Mouse (Mus musculus): Measurements from ENCODE around the gene Atp5d.

Atp5d gene

DNA sequence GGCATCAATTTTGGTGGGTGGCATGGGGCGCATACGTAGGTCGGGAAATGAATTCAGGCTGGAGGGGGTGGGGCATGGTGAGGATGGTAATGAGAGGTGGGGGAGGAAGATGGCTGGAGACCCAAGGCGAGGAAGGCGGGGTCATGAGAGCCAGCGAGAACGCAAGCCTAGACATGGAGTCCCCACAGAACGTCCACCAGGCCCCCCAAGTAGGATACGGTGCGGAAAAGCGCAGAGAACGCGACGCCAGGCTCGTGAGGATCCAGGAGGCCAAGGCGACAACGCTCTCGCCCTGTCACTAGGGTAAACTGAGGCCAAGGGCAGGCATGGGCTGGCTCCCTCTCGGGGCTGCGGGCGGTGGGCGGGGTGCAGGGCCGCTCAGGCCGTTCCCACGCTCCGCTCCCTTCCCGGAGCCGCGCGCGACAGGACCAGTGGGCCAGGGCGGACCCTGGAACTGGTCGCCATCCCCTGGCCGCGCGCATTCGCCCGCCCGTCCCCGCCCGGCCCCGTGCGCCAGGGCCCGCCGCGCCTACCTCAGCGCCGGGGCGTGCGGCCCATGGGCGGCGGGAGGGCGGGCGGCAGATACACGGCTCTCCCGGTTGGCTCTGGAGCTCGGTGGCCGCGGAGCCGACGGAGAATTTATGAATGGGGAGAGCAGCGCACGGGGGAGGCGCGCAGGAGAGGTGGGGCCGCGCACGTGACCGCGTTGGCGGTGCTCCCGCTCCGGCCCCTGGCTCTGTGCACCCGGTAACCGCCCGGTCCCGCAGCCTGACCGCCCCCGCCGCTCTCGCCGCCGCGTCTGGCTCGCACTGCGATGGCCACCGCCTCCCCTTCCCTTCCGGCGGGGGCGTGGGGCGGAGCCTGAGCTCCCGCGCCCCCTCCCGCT lies at the start of gene Atp5d:
Gene Atp5d, plus strand, starts transcription at position 80 of the 886 bp plus-strand sequence.
- DNase-seq (ENCODE audit: low spot score), result peak; percentile 73

GRCm38 (mm10) chr10:80089146-80089545 lies 49.3 kb upstream of the Atp5d start:
- DNase-seq (ENCODE audit: low spot score), result peak; percentile 41

GRCm38 (mm10) chr10:80091527-80091926 lies 46.9 kb upstream of the Atp5d start:
- no peak for DNase-seq (ENCODE audit: low spot score)

DNA sequence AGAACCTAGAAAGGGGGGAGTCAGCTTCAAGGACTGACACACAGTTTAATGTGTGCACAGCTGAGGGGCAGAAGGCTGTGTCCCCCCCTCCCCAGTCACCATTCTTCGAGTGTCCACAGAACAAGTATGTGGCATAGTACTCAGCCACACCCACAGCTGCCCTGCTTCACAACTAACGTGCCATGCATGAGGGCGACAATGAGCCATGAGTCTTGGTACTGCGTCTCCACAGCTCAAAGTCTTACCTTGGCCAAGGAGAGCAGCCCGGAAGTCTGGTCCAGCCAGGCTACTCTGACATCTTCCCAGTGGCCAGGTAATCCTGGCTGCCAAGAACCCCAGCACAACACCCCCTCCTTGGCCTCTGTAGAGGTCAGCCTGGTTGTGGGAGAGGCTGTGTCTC lies 45.7 kb upstream of the Atp5d start:
- DNase-seq (ENCODE audit: low spot score), result no peak

DNA sequence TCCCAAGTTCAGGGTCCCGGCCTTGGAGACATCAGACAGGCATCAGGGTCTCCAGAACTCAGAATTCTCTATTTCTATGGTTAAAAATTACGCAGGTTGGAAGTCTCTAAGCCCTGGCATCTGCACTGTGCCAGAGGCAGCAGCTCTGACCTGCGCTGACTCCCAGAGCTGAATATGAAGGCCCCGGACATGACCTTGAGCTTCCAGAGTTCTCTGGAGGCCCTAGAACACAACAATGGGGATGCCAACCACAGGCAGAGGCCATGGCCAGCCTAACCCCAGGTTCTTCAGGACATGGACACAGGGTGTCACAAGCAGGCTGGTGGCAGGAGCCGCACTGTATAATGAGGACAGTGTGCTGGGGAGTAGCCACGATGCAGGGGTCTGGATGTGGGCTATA lies 44.3 kb upstream of the Atp5d start:
- no peak for DNase-seq (ENCODE audit: low spot score)

DNA sequence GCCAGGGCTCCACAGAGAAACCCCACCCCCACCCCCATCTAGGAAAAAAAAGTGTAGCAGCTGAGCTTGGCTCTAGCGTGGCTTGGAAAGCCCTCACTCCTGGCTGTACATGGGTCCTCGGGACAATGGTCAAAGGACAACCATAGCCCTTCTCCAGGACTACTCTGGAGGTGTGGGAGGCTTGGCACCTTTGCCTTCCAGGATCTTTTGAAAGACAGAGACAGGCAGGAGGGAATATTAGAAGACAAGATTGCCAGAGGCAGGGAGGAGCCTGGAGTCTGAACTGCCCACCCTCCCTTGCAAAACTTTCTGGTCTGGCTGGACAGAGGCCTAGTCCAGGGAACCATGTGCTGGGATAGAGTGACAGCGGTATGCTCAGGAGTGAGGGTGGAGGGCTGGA lies 43.7 kb upstream of the Atp5d start:
- DNase-seq (ENCODE audit: low spot score), result no peak

GRCm38 (mm10) chr10:80095547-80095946 lies 42.9 kb upstream of the Atp5d start:
- DNase-seq (ENCODE audit: low spot score), result no peak

GRCm38 (mm10) chr10:80097275-80097674 lies 41.2 kb upstream of the Atp5d start:
- DNase-seq (ENCODE audit: low spot score), result peak; percentile 61

GRCm38 (mm10) chr10:80098630-80099029 lies 39.8 kb upstream of the Atp5d start:
- DNase-seq (ENCODE audit: low spot score), result no peak

DNA sequence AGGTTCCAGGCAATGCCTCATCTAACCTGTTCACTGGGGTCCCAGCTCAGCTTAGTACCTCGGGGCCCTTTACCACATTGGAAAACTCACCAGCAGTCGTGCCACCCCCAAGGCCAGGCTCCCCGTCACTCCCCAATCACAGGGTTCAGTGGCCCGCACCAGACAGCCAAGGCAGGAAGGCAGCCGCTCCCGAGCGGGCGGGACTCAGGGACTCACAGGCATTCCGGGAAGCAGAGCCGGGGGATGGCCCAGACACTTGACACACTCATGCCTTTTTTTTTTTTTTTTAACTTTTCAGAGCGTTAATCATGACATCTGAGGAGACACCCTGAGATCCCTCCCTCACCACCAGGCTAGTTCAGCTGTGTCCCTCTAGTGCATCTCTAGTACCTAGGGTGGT lies 37.5 kb upstream of the Atp5d start:
- DNase-seq (ENCODE audit: low spot score), result no peak

- DNase-seq (ENCODE audit: low spot score), result peak; percentile 84
Measured at GRCm38 (mm10) chr10:80102216-80102915, 36.1 kb upstream of the Atp5d start.

- no peak for DNase-seq (ENCODE audit: low spot score)
Measured at GRCm38 (mm10) chr10:80103032-80103431, 35.4 kb upstream of the Atp5d start.

- no peak for DNase-seq (ENCODE audit: low spot score)
Measured at GRCm38 (mm10) chr10:80104181-80104580, 34.3 kb upstream of the Atp5d start.

- DNase-seq (ENCODE audit: low spot score), result no peak
Measured at GRCm38 (mm10) chr10:80105460-80105859, 33.0 kb upstream of the Atp5d start, which contains the start of gene Sbno2. TSS of gene Sbno2 (minus strand) at chr10:80105571.

- no peak for DNase-seq (ENCODE audit: low spot score)
Measured at GRCm38 (mm10) chr10:80105926-80106325, 32.5 kb upstream of the Atp5d start.

- no peak for DNase-seq (ENCODE audit: low spot score)
Measured at GRCm38 (mm10) chr10:80107678-80108077, 30.8 kb upstream of the Atp5d start.

DNA sequence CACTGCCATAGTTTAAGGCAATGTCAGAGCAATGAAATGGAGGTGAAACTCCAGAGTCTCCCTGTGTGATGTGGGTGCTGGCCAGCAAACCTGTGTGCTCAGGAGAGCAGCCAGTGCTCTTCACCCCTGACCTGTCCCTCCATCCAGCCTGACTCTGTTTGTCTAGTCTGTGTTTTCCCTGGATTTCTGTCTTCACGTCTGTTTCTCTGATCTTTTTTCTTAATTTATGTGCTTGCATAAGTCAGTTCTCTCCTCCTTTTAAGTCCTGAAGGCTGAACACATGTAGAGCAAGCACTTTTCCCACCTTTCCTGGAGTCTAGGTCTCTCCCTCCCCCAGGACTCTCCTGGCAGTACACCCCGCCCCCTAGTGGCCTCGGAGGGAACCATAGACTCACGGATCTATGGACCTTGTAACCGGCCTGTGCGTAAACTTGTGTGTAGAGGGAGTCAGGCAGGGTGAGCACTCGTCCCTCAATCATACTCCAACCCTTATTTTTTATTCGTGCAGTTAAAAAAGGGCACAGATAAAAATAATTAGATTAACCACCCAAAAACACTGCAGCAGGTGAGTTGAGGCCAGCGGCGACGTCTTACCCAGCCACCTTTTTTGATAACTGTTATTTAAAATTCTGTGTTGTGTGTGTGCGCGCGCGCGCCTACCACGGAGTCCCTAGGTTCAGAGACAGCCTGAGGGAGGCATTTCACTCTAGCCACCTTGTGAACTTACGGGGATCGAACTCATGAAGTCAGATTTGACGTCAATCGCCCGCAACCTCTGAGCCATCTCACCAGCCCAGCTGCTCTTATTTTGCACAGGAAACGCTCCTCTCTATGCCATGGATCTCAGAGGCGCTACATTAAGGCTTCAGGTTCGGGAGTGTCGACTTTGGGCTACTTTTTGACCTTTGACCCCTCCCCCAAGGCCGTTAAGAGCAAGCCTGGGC lies 23.8 kb upstream of the Atp5d start:
- DNase-seq (ENCODE audit: low spot score), result peak; percentile 93

- DNase-seq (ENCODE audit: low spot score), result peak; percentile 100
Measured at GRCm38 (mm10) chr10:80115290-80115943, 23.0 kb upstream of the Atp5d start, which contains the start of gene Stk11. TSS of gene Stk11 (plus strand) at chr10:80115803.

- DNase-seq (ENCODE audit: low spot score), result no peak
Measured at GRCm38 (mm10) chr10:80115944-80116335, 22.5 kb upstream of the Atp5d start.

DNA sequence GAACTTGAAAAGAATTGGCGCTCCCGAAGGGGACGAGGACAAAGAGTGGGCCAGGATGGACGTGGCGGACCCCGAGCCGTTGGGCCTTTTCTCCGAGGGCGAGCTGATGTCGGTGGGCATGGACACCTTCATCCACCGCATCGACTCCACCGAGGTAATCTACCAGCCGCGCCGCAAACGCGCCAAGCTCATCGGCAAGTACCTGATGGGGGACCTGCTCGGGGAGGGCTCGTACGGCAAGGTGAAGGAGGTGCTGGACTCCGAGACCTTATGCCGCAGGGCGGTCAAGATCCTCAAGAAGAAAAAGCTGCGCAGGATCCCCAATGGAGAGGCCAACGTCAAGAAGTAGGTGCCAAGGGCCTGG lies 21.9 kb upstream of the Atp5d start:
- no peak for DNase-seq (ENCODE audit: low spot score)

GRCm38 (mm10) chr10:80116927-80117691 lies 21.3 kb upstream of the Atp5d start:
- no peak for DNase-seq (ENCODE audit: low spot score)

Measured in yolk sac, embryonic 10.5 days (tissue).